Mouse (Mus musculus) urinary bladder, adult 2 months (tissue): ENCODE measurements around the gene D6Ertd527e. TPM values are rescaled to one million over a fixed set of nuclear protein-coding genes. Genes with fewer than 3 reads are reported as not detected.

ENCODE experiments used
- DNase-seq: peaks from one replicate; pipeline ENCODE4 v3.0.0; 2022; ENCODE audit warnings: low spot score
- polyA plus RNA-seq: library from polyadenylated mRNA; depleted of rRNA; stranded (reverse); fragments of >200 nt; gene quantifications from 2 replicates; pipeline ENCODE4 v1.2.3, GENCODE M21; 2012; rRNA removed

The D6Ertd527e gene
- polyA plus RNA-seq, 1 experiment, result 0.22 TPM

DNA sequence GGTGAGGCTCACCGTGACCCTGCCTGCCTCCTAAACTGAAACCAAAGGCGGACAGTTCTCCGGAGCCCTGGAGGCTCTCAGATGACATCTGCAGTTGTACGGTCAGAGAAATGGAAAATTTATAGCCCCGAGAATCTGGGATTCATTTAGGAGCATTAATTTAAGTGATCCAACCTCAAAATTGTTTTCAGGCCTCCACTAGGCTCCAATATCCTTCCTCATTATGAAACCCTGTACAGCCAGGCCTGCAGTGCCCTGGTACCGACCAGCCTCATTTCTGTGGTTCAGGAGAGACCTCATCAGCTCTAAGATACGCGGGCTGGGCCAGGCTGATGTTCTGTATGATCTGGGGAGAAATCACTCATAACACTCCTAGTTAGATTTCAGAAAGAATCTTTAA, 46.9 kb downstream of the D6Ertd527e start:
- DNase-seq, result no peak

DNA sequence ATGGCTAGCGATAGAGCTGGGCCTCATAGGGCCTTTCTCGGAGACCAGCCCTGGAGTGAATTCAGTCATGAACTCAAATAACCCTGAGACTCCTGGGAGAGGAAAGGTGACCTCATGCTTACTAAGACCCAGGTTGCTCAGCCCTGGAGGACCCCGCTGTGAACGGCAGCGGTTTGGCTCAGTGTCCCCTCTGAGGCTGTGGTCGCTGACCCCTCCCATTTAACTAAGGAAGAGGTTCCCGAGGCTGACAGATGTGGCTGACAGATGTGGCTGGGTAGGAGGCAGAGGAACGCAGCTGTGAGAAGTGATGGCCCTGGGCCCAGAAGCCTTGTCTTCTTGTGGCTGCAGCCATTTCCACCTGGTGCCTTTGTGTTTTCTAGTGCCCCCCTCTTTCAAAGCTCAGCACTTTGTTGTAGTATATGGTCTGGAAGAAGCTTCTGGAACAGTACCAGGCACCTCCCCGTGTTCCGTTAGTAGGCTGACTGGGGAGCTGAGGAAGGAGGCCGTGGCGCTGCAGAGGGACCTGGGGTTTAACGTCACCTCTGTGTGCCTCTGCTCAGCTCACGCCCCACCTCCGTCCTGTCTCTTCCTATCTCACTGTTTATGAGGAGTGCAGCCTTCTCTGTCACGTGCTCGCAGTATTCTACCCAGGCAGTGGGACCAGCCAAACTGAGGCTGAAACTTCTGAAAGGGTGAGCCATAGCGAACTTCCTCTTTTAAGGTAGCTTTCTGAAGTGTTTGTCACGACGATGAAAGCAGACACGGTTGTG, 48.1 kb downstream of the D6Ertd527e start:
- DNase-seq, result no peak

DNA sequence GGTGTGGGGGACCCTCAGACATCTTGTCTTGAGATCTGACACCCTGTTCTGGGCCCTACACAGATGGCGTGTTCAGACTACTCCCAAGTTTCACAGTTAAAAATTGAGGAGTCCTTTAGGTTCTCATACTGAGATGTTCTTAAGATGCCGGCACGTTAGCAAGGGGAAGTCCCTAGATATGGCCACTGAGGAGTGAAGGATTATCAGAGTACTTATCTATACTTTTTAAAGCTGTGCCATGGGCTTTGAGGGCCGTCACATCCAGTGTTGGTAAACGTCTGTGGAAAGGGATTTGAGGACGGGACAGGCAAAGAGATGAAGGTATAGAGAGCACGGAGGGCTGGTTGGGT, 48.7 kb downstream of the D6Ertd527e start:
- DNase-seq, result no peak

DNA sequence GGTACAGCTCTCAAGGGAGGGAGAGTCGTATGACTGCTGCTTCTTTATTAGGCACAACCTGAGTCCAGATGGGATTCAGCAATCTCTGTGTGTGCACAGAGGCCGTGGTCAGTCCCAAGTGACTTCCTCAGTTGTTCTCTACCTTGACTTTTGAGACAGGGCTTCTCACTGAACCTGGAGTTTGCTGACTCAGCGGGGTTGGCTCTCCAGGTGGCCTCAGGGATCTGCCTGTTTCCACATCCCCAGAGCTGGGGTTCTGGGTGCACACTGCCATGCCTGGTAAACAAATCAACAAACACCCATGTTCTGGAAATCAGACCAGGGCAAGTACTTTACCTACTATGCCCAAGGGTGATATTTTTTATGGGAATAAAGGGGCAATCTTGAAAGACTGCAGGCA, 49.3 kb downstream of the D6Ertd527e start:
- no peak for DNase-seq

DNA sequence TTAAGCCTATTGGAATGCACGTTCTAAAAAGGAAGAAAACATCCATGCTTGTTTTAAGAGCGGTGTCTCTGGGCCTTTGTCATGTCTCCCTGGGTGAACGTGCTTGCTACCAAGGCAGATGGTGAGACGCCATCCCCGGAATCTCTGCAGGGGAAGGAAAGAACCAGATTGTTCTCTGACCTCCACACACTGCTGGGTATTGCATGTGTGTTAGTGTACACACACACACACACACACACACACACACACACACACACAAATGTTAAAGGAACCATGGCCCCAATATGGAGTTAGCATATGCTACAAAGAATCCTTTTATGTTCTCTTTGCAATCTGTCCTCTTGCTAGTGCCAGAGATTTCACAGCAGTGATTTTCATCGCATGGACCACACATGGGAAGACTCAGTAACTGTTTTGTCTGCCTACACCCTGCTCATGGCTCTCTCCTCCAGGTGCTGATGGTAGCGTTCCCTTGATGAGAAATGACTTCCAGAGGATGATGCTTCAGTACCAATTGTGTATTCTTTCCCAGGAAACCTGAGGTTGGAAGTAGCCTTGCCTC, 53.6 kb downstream of the D6Ertd527e start:
- no peak for DNase-seq

DNA sequence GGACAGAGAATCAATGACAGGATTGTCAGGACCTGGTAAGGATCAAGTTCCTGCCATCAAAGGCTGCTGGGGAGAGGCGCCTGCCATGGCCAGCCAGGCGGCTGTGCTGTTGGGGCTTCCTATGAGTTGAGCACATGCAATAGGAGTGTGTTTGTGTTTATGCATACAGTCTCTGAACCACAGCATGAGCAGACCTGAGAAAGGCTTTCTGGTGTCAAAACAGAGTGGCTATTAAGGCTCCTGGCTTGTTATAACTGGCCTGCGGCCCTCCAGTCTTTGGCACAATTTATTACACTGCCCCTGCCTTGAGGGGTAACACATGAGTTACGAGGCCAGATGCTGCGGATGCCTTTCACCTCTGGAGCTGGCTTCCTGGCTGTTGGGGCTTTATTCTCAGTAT, 55.6 kb downstream of the D6Ertd527e start:
- DNase-seq, result no peak

DNA sequence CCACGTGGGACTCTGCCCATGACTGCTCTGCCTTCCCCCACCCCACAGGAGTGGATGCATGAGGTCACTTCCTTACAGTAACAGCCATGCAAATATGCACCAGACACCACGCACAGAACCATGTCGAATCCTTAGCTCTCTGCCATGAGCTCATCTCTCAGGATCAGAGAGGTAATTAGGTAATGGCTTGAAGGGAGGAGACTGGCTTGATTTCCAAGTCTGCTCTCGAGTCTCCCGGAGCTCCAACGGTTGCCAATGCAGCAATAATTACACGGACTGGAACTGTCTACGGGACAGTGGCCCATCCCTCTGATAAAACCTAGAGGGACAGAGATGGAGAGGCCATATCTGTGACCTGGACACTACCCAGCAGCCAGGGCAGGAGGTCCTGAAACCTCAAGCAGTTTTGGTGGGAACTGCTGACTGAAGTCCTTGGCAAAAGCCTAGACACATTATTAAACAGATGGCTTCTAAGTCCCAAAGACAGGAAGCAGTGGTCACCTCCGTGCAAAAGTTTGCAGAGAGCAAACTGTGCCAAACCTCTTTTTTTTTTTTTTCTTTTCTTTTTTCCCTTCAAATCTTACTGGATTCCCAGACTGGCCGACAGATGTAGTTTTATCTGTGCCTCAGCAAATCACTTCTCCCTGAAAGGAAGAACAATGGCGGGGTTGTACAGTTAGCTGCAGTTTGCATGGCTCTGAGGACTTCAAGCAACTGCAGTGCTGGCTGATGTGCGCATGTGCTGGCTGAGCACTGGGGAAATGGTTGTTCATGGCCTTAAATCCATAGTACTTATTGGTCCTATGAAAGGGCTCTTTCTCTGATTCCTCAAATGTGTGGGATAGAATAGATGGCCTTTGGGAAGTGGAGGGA, 57.1 kb downstream of the D6Ertd527e start:
- DNase-seq, result no peak

Other genes with a start within 250 kb of the D6Ertd527e start
- gene Nfu1, start 95.5 kb upstream of the D6Ertd527e start, polyA plus RNA-seq, result 94.2 and 118 TPM in 2 replicates
- 23.2 and 25.1 TPM in 2 replicates for gene Gfpt1, start 61.9 kb upstream of the D6Ertd527e start, polyA plus RNA-seq
- 28.5 and 45.1 TPM in 2 replicates for gene Antxr1, start 231.1 kb downstream of the D6Ertd527e start, polyA plus RNA-seq
- 0.06 TPM in 1 of 2 replicates, not detected in the other for gene Gkn1, start 246.2 kb downstream of the D6Ertd527e start, polyA plus RNA-seq